Comparison of ENCODE assay signal across 8 mouse cellular contexts in genomic region chr7:135715166-135715565, GRCm38 (mm10). TPM values are rescaled to one million over a fixed set of nuclear protein-coding genes. Genes with fewer than 3 reads are reported as not detected.
DNase-seq lines count a peak whose midpoint lies in the region; ATAC-seq and TF ChIP-seq lines count a peak whose summit lies in the region.

No protein-coding gene starts in this region.

- no peaks in the 10 kb centered on the region for H3K27me3 ChIP-seq in kidney, embryonic 15.5 days
- H3K27me3 ChIP-seq in kidney, adult 2 months (replicated peaks; ENCODE audit: control insufficient read depth, insufficient read depth, low read length): no peaks in the 10 kb centered on the region

- H3K4me1 ChIP-seq in kidney, embryonic 15.5 days: peaks cover 23% of the 10 kb centered on the region
- H3K4me1 ChIP-seq in kidney, adult 2 months (ENCODE audit: control insufficient read depth, insufficient read depth, low read length): no peaks in the 10 kb centered on the region

- no peak for ATAC-seq in kidney, embryonic 15.5 days (replicated peaks; ENCODE audit: low FRiP score)
- ATAC-seq in common myeloid progenitor, adult 5-6 weeks (replicated peaks; ENCODE audit: low read depth, poor library complexity, severe bottlenecking): 0 out of 2 replicates have a peak, but pooled peaks have one; percentile 4

- H3K27ac ChIP-seq in kidney, embryonic 15.5 days: no peak overlapping the region; the same call in 1 of the 2 replicates
- H3K27ac ChIP-seq in kidney, adult 2 months (ENCODE audit: insufficient read depth, low read depth, low read length): no peak overlapping the region

- peaks cover 10% of the 10 kb centered on the region for H3K36me3 ChIP-seq in kidney, embryonic 15.5 days
- no peaks in the 10 kb centered on the region for H3K36me3 ChIP-seq in kidney, adult 2 months (ENCODE audit: control insufficient read depth, insufficient read depth, low read length)

- peak overlapping the region; percentile 72 for H3K9ac ChIP-seq in kidney, embryonic 15.5 days

- peak overlapping the region; percentile 83 for H3K4me3 ChIP-seq in kidney, embryonic 15.5 days (replicated peaks)
- no peak overlapping the region; the same call in 1 of the 2 replicates for H3K4me3 ChIP-seq in kidney, adult 2 months (ENCODE audit: insufficient read depth, low read depth, low read length)

- TF ChIP-seq POLR2A in kidney, adult 2 months (IDR thresholded peaks at IDR 0.05; ENCODE audit: low read depth, low read length): no peak

- no peaks in the 10 kb centered on the region for H3K9me3 ChIP-seq in kidney, embryonic 15.5 days (replicated peaks)

- WGBS in kidney, embryonic 15.5 days: 1% methylated on average over 7 of the region's 7 CpGs
- WGBS in kidney, adult 2 months: 27% methylated on average over 7 of the region's 7 CpGs

- peak overlapping the region; percentile 67 for H3K4me2 ChIP-seq in kidney, embryonic 15.5 days

- TF ChIP-seq CTCF in kidney, adult 2 months (conservative IDR thresholded peaks at IDR 0.05; ENCODE audit: insufficient read depth, insufficient read length, low read depth, low read length): no peak

- no peak for DNase-seq in kidney, adult 2 months
- DNase-seq in induced T-regulatory cell, adult 2 months (ENCODE audit: low read depth): peak; percentile 50
- DNase-seq in naive thymus-derived CD4-positive, alpha-beta T cell, adult 2 months (ENCODE audit: low read depth): peak; percentile 39
- DNase-seq in layer of hippocampus, postnatal 14 days (ENCODE audit: low spot score in 2 of 2): no peak
- DNase-seq in kidney, postnatal 10 days: no peak
- no peak for DNase-seq in kidney, adult 8-10 months

RNA-seq across cellular contexts. Expression of gene Mki67, which starts 1.0 kb away (rescaled TPM):
- 38.7 and 41.8 TPM in 2 replicates for polyA plus RNA-seq in kidney, embryonic 15.5 days (2015; fragmentation: Nextera tagmentation; extraction: Ambion mirVana)
- polyA plus RNA-seq in kidney, adult 2 months (2012; rRNA removed): 0.18 and 0.28 TPM in 2 replicates
- 396 and 444 TPM in 2 replicates for total RNA-seq in common myeloid progenitor, adult 5-6 weeks (2017)
- total RNA-seq in layer of hippocampus, postnatal 14 days (2021): 1 to 10 TPM; 3.6 to 4.7 TPM

Comparison
In these comparisons a context has a peak if more than half of its experiments do, and no peak if none do; other contexts are left out.
1. DNase-seq: peak in induced T-regulatory cell, adult 2 months (single experiment) and naive thymus-derived CD4-positive, alpha-beta T cell, adult 2 months (single experiment); none in kidney, adult 2 months (single experiment), layer of hippocampus, postnatal 14 days (0 of 2), kidney, postnatal 10 days (single experiment) and kidney, adult 8-10 months (0 of 2).
2. RNA of gene Mki67, which starts 1.0 kb away (total RNA-seq): 396 to 444 TPM in common myeloid progenitor, adult 5-6 weeks; 3.6 to 4.7 TPM in layer of hippocampus, postnatal 14 days; every median in the first group is over 10 times any median in the second.